Mouse (Mus musculus) small intestine, adult 2 months (tissue): ENCODE results near the gene Fads3.

Source experiments
- CTCF ChIP-seq: fragments of 200-500 bp; IDR thresholded peaks from 2 replicates; pipeline ENCODE4 v1.5.1; 2012; ENCODE audit warnings: low read depth, mild to moderate bottlenecking, control low read depth, inconsistent platforms, low read length, moderate library complexity, mixed read lengths; ENCODE audit not compliant: insufficient replicate concordance, insufficient read length; ENCODE audit errors: extremely low read depth
- POLR2A ChIP-seq: fragments of 200-500 bp; IDR thresholded peaks from 2 replicates; pipeline ENCODE4 v1.6.1; 2012; ENCODE audit warnings: low read depth, mild to moderate bottlenecking, control low read depth, inconsistent platforms, low read length, moderate library complexity

DNA sequence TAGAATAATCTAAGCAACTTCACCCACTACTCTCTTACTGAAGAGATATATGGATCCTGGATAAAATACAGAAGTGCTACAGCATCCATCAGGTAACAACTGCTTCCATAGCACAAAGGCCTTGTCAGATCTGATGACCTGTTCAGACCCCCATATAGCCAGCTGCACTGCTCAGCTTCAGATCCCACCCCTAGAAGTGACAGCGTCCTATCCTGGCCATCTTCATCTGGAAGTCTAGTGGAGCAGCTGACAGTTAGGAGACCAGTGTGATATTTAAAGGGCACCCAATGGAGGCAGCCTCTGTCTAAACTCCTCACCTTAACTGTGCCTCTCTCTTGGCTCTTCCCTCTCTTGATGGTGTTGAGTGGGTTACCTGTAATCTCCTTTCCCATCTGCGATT is 67.3 kb downstream of the Fads3 start:
- no peak for TF ChIP-seq CTCF
- no peak for TF ChIP-seq POLR2A
